Mouse (Mus musculus) limb, embryonic 12.5 days (tissue): ENCODE measurements around the gene Apon. TPM values are rescaled to one million over a fixed set of nuclear protein-coding genes. Genes with fewer than 3 reads are reported as not detected.
"Not testable (repeated sequence)": the region's sequence is repeated elsewhere in the genome, so short reads cannot be mapped to it uniquely, and the experiment has no call there.

ENCODE experiments used
- ATAC-seq: fragments of 200-750 bp; cut with Nextera tagmentation; 2 replicates; pipeline ENCODE4 v1.8.0; 2017; ENCODE audit warnings: low read depth, moderate TSS enrichment; ENCODE audit not compliant: insufficient number of reproducible peaks, insufficient read depth, low FRiP score, low TSS enrichment
- H3K27ac ChIP-seq: fragments of 300-500 bp; sonication (generic); 2 replicates; pipeline ENCODE4 v1.5.1; 2016; ENCODE audit warnings: mild to moderate bottlenecking, moderate library complexity
- H3K27me3 ChIP-seq: fragments of 300-500 bp; sonication (generic); 2 replicates; pipeline ENCODE4 v1.6.1; 2016; ENCODE audit warnings: mild to moderate bottlenecking, moderate library complexity
- H3K36me3 ChIP-seq: fragments of 300-500 bp; sonication (generic); 2 replicates; pipeline ENCODE4 v1.6.1; 2016; ENCODE audit warnings: mild to moderate bottlenecking, moderate library complexity
- H3K4me1 ChIP-seq: fragments of 300-500 bp; sonication (generic); replicated peaks from 2 replicates; pipeline ENCODE4 v1.6.1; 2016
- H3K4me2 ChIP-seq: fragments of 300-500 bp; sonication (generic); 2 replicates; pipeline ENCODE4 v1.6.1; 2016; ENCODE audit warnings: mild to moderate bottlenecking, moderate library complexity
- H3K4me3 ChIP-seq: fragments of 300-500 bp; sonication (generic); replicated peaks from 2 replicates; pipeline ENCODE4 v1.5.1; 2016; ENCODE audit warnings: mild to moderate bottlenecking
- H3K9ac ChIP-seq: fragments of 300-500 bp; sonication (generic); replicated peaks from 2 replicates; pipeline ENCODE4 v1.6.1; 2016; ENCODE audit warnings: mild to moderate bottlenecking, moderate library complexity
- H3K9me3 ChIP-seq: fragments of 300-500 bp; sonication (generic); 2 replicates; pipeline ENCODE4 v1.6.1; 2016; ENCODE audit warnings: mild to moderate bottlenecking, moderate library complexity
- WGBS: fragments of 180-500 bp; shearing (Covaris S2); methylation state at CpG from one replicate; pipeline ENCODE4 v1.1.7; 2016; 5-methylcytosine and 5-hydroxymethylcytosine counted together
- polyA plus RNA-seq: library from polyadenylated mRNA; unstranded; fragments of >200 nt; fragmentation: Nextera tagmentation; extraction: Ambion mirVana; gene quantifications from 2 replicates; pipeline ENCODE4 v1.2.1, GENCODE M21; 2016

Apon gene
- 0.68 and 1.0 TPM in 2 replicates for polyA plus RNA-seq

DNA sequence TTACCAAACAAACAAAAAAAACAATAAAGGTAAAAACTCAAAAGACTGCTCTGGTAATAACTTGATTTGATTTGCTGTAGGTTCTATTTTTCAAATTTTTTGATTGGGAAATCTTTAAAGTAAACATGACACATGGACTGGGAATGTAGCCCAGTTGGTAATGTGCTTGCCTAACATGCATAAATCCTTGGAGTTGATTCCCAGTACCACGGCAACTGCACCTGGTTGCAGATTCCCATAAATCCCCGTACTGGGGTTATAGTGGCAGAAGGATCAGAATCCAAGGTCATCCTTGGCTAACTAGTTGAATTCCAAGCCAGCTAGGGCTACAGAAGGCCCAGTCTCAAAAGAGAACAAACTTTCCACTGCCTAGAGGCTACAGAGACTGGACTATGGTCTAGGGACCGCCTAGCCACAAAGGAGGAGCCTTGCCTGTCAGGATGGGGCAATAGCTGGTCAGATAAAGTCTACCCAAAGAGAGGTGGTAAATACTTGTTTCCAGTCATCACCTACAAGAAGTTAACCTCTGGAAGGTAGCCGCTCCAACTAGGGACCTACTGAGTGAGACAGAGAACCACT, at the start of gene Apon:
TSS of gene Apon (plus strand) at position 420 of the 579 bp plus-strand sequence.
- no peaks in the 10 kb centered on the region for H3K4me1 ChIP-seq
- H3K27ac ChIP-seq = no peak within 1 kb of the TSS
- no peaks in the 10 kb centered on the region for H3K27me3 ChIP-seq
- WGBS = 90% methylated on average over 4 of the region's 4 CpGs
- no peak within 1 kb of the TSS for H3K4me3 ChIP-seq
- no peak within 1 kb of the TSS for H3K9ac ChIP-seq
- no peaks in the 10 kb centered on the region for H3K9me3 ChIP-seq
- ATAC-seq = no peak
- peaks cover 53% of the 10 kb centered on the region for H3K36me3 ChIP-seq
- H3K4me2 ChIP-seq = no peak within 1 kb of the TSS

GRCm38 (mm10) chr10:128204941-128205340, 49.0 kb upstream of the Apon start:
- H3K27ac ChIP-seq = no peak overlapping the region
- H3K36me3 ChIP-seq = peaks cover 34% of the 10 kb centered on the region
- H3K9ac ChIP-seq = no peak overlapping the region
- H3K9me3 ChIP-seq = no peaks in the 10 kb centered on the region
- H3K27me3 ChIP-seq = no peaks in the 10 kb centered on the region
- WGBS = 92% methylated on average over 15 of the region's 15 CpGs
- H3K4me1 ChIP-seq = no peaks in the 10 kb centered on the region
- H3K4me2 ChIP-seq = no peak overlapping the region
- no peak overlapping the region for H3K4me3 ChIP-seq
- no peak for ATAC-seq

GRCm38 (mm10) chr10:128208326-128208725, 45.6 kb upstream of the Apon start:
- H3K27me3 ChIP-seq = peaks cover under 1% of the 10 kb centered on the region; the same call in 1 of the 2 replicates

DNA sequence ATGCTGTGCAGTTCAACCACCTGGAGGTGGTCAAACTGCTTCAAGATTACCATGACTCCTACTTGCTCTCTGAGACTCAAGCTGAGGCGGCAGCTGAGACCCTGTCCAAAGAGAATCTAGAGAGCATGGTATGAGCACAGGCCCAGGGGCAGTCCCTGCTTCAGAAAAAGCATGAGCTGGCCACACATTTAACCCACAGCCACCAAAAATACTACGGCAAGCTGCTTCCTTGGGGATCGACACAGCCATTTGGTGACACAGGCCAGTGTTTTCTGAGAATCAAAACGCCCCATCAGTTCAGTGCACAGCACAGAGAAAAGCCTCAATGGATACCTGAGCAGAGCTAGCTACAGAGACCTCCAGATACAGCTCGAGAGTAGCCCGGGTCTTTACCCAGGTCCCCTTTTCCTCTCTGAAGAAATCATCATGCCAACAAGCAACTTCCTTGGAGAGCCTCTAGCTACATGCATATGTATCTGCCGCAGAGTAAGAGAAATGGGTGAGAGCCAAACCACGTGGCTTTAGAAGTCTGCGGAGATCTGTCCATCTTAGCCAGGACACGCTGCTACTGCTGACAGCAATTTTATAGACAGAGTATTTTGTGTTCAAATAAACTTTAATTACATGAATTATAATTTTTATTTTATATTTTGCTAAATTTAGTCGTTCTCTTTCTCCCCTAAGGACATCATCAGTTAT, 44.4 kb upstream of the Apon start:
- Histone ChIP-seq H3K27ac (no peak overlapping the region), H3K4me2 (no peak overlapping the region), H3K4me1 (peaks cover 14% of the 10 kb centered on the region), H3K36me3 (peaks cover 34% of the 10 kb centered on the region), H3K4me3 (no peak overlapping the region), H3K9me3 (no peaks in the 10 kb centered on the region), H3K9ac (no peak overlapping the region), H3K27me3 (peaks cover 10% of the 10 kb centered on the region)
- 89% methylated on average over 11 of the region's 11 CpGs for WGBS
- no peak for ATAC-seq

More at GRCm38 (mm10) chr10:128208326-128208725, 45.6 kb upstream of the Apon start:
- H3K27ac ChIP-seq = no peak overlapping the region
- H3K4me3 ChIP-seq = no peak overlapping the region
- H3K9ac ChIP-seq = no peak overlapping the region
- 90% methylated on average over 10 of the region's 10 CpGs for WGBS
- H3K4me1 ChIP-seq = peaks cover 14% of the 10 kb centered on the region
- no peak overlapping the region for H3K4me2 ChIP-seq
- no peak for ATAC-seq
- H3K36me3 ChIP-seq = peaks cover 34% of the 10 kb centered on the region
- H3K9me3 ChIP-seq = no peaks in the 10 kb centered on the region

GRCm38 (mm10) chr10:128210131-128210530, 43.8 kb upstream of the Apon start:
- Histone ChIP-seq H3K4me2 (no peak overlapping the region), H3K4me3 (no peak overlapping the region), H3K27ac (no peak overlapping the region), H3K9ac (no peak overlapping the region), H3K4me1 (peaks cover 14% of the 10 kb centered on the region), H3K36me3 (peaks cover 34% of the 10 kb centered on the region), H3K27me3 (peaks cover 12% of the 10 kb centered on the region), H3K9me3 (no peaks in the 10 kb centered on the region)
- WGBS = 91% methylated on average over 2 of the region's 2 CpGs
- ATAC-seq = no peak

- 31% methylated on average over 14 of the region's 14 CpGs for WGBS
Measured at GRCm38 (mm10) chr10:128210954-128211353, 42.9 kb upstream of the Apon start.

DNA sequence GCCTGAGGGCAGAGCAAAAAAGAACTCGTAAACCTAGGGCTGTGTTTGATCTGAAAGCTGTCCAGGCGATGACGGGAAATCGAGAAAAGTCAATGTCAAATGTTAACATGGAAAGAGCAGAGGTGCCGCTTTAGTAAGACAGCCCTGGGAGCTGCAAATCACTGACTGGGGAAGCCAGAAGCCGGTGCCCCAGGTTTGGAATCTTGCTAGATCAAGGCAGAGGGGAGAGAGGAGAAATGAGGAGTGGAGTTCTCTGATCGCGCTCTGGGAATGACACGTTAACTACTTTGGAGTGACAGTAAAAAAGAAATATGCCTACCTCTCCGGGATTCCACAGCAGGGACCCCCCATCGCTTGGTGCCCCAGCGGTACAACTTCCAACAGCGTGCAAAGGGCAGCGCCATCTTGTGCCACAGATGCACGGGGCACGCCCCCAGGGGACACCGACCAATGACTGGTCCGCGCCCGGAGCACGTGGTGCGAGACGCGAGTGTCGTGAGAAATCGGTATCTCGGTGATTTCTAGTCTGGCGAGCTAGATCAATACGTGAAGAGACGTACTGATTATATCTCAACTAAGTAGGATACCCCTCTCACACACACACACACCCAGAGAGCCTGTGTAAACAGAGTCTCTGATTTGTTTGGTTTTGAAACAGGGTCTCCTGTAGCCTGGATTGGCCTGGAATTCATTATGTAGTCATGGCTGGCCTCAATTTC, 42.3 kb upstream of the Apon start, which contains the start of gene Spryd4:
TSS of gene Spryd4 (minus strand) at position 418 of the 719 bp plus-strand sequence.
- H3K4me2 ChIP-seq = peak within 1 kb of the TSS; percentile 85
- H3K4me3 ChIP-seq = peak within 1 kb of the TSS; percentile 66
- H3K4me1 ChIP-seq = peaks cover 14% of the 10 kb centered on the region
- H3K9ac ChIP-seq = peak within 1 kb of the TSS; percentile 67
- H3K36me3 ChIP-seq = peaks cover 27% of the 10 kb centered on the region
- H3K27me3 ChIP-seq = peaks cover 12% of the 10 kb centered on the region
- under 1% methylated on average over 30 of the region's 30 CpGs for WGBS
- no peaks in the 10 kb centered on the region for H3K9me3 ChIP-seq
- H3K27ac ChIP-seq = 0 out of 2 replicates have a peak within 1 kb of the TSS, but pooled peaks have one; percentile 7
- ATAC-seq = peak; percentile 84

More at GRCm38 (mm10) chr10:128210954-128211353, 42.9 kb upstream of the Apon start:
- ATAC-seq = no peak
- Histone ChIP-seq H3K36me3 (peaks cover 33% of the 10 kb centered on the region), H3K27ac (0 out of 2 replicates have a peak overlapping the region, but pooled peaks have one; percentile 7), H3K4me2 (peak overlapping the region; percentile 85), H3K9me3 (no peaks in the 10 kb centered on the region), H3K27me3 (peaks cover 12% of the 10 kb centered on the region), H3K4me1 (peaks cover 14% of the 10 kb centered on the region), H3K9ac (peak overlapping the region; percentile 67), H3K4me3 (peak overlapping the region; percentile 66)

DNA sequence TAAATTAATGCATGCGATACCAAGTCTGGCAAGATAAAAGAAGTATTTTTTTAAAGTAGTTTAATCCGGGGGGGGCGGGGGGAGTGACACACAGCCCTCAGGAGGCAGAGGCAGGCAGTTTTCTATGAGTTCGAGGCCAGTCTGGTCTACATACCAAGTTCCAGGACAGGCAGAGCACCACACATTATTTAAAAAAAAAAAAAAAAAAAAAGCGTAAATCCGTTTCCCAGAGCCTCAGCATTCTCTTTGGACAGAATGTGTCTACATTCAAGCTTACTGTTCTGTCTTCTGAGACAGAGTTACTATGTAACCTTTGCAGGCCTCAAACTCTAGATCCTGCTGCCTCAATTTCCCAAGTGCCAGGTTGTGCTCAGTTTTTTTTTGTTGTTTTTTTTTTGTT, 41.7 kb upstream of the Apon start:
- WGBS = 48% methylated on average over 6 of the region's 6 CpGs
- H3K27me3 ChIP-seq = peaks cover 12% of the 10 kb centered on the region
- peaks cover 21% of the 10 kb centered on the region for H3K36me3 ChIP-seq
- no peak overlapping the region for H3K9ac ChIP-seq
- H3K9me3 ChIP-seq = no peaks in the 10 kb centered on the region
- H3K27ac ChIP-seq = no peak overlapping the region
- peak overlapping the region; percentile 66 for H3K4me3 ChIP-seq
- peak overlapping the region; percentile 85 for H3K4me2 ChIP-seq
- no peak for ATAC-seq
- H3K4me1 ChIP-seq = peaks cover 14% of the 10 kb centered on the region

GRCm38 (mm10) chr10:128212871-128213323, 41.0 kb upstream of the Apon start:
- 0 out of 2 replicates have a peak, but pooled peaks have one; percentile 47 for ATAC-seq
- H3K9ac ChIP-seq = peak overlapping the region; percentile 42; the same call in 1 of the 2 replicates
- peak overlapping the region; percentile 60 for H3K4me2 ChIP-seq
- H3K4me3 ChIP-seq = peak overlapping the region; percentile 28
- H3K36me3 ChIP-seq = peaks cover 16% of the 10 kb centered on the region
- 3% methylated on average over 18 of the region's 18 CpGs for WGBS
- no peaks in the 10 kb centered on the region for H3K9me3 ChIP-seq
- H3K27ac ChIP-seq = 0 out of 2 replicates have a peak overlapping the region, but pooled peaks have one; percentile 41
- H3K27me3 ChIP-seq = peaks cover 12% of the 10 kb centered on the region
- peaks cover 14% of the 10 kb centered on the region for H3K4me1 ChIP-seq

GRCm38 (mm10) chr10:128214112-128214511, 39.8 kb upstream of the Apon start:
- not testable (repeated sequence) for H3K4me3 ChIP-seq, ATAC-seq, H3K9me3 ChIP-seq, H3K9ac ChIP-seq, H3K27ac ChIP-seq, H3K4me2 ChIP-seq, H3K36me3 ChIP-seq
- Histone ChIP-seq H3K4me1 (peaks cover 14% of the 10 kb centered on the region), H3K27me3 (peaks cover 12% of the 10 kb centered on the region)
- 89% methylated on average over 4 of the region's 4 CpGs for WGBS

DNA sequence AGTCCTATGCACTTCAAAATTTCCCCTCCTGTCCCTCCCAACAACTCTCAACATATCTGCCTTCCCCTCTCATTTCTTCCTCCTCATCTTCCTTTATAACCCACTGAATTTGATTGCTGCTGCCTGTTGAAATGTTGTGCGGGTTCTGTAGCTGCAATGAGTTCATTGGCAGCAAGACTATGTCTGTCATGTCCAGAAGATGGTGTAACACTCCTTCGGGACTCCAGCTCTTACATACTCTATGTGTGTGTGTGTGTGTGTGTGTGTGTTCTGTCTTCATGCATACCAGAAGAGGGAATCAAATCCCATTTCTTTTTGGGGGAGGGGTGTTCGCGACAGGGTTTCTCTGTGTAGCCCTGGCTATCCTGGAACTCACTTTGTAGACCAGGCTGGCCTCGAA, 38.9 kb upstream of the Apon start:
- Histone ChIP-seq H3K4me3 (no peak overlapping the region), H3K9me3 (no peaks in the 10 kb centered on the region), H3K9ac (no peak overlapping the region), H3K36me3 (no peaks in the 10 kb centered on the region), H3K4me2 (no peak overlapping the region), H3K4me1 (peaks cover 14% of the 10 kb centered on the region), H3K27ac (no peak overlapping the region), H3K27me3 (peaks cover 12% of the 10 kb centered on the region)
- WGBS = 86% methylated on average over 5 of the region's 5 CpGs
- no peak for ATAC-seq
